Mouse (Mus musculus) midbrain, embryonic 15.5 days (tissue): ENCODE measurements around the gene Adamts20. TPM values are rescaled to one million over a fixed set of nuclear protein-coding genes. Genes with fewer than 3 reads are reported as not detected.

Experiments
- ATAC-seq: fragments of 200-750 bp; cut with Nextera tagmentation; replicated peaks from 2 replicates; pipeline ENCODE4 v1.8.0; 2017; ENCODE audit warnings: moderate TSS enrichment
- H3K27ac ChIP-seq: fragments of 300-500 bp; sonication (generic); 2 replicates; pipeline ENCODE4 v1.5.1; 2015; ENCODE audit warnings: mild to moderate bottlenecking, inconsistent platforms
- H3K27me3 ChIP-seq: fragments of 300-500 bp; sonication (generic); replicated peaks from 2 replicates; pipeline ENCODE4 v1.6.1; 2015; ENCODE audit warnings: inconsistent platforms
- H3K36me3 ChIP-seq: fragments of 300-500 bp; sonication (generic); replicated peaks from 2 replicates; pipeline ENCODE4 v1.6.1; 2015; ENCODE audit warnings: inconsistent platforms
- H3K4me1 ChIP-seq: fragments of 300-500 bp; sonication (generic); 2 replicates; pipeline ENCODE4 v1.6.1; 2015; ENCODE audit warnings: inconsistent platforms
- H3K4me2 ChIP-seq: fragments of 300-500 bp; sonication (generic); 2 replicates; pipeline ENCODE4 v1.6.1; 2015; ENCODE audit warnings: inconsistent platforms, mild to moderate bottlenecking, moderate library complexity
- H3K4me3 ChIP-seq: fragments of 300-500 bp; sonication (generic); 2 replicates; pipeline ENCODE4 v1.5.1; 2015; ENCODE audit warnings: mild to moderate bottlenecking, inconsistent platforms
- H3K9ac ChIP-seq: fragments of 300-500 bp; sonication (generic); 2 replicates; pipeline ENCODE4 v1.6.1; 2015; ENCODE audit warnings: mild to moderate bottlenecking, inconsistent platforms
- H3K9me3 ChIP-seq: fragments of 300-500 bp; sonication (generic); 2 replicates; pipeline ENCODE4 v1.6.1; 2016; ENCODE audit warnings: inconsistent platforms
- WGBS: fragments of 180-500 bp; shearing (Covaris S2); methylation state at CpG from one replicate; pipeline ENCODE4 v1.1.7; 2015; ENCODE audit warnings: mixed read lengths; 5-methylcytosine and 5-hydroxymethylcytosine counted together
- polyA plus RNA-seq: library from polyadenylated mRNA; unstranded; fragments of >200 nt; fragmentation: Nextera tagmentation; extraction: Ambion mirVana; gene quantifications from 2 replicates; pipeline ENCODE4 v1.2.1, GENCODE M21; 2015

The Adamts20 gene
- polyA plus RNA-seq, 1 experiment from 2014 or later: 2.5 TPM

DNA sequence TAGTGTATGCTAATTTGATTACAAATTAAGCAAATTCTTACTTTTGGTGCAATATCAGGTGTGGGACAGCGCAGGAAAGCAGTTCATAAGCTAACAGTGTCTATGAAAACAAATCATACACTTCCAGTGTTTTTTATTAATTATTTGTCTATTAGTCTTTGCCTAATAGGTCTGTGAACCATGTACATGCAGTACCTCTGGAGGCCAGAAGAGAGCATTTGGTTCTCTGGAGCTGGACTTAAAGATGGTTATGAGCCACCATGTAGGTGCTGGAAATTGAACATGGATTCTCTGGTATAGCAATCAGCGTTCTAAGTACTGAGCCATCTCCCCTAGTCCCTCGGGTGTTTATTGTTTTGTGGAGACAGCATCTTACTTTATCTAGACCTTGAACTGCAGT, 149.0 kb downstream of the Adamts20 start:
- Histone ChIP-seq H3K36me3 (no peaks in the 10 kb centered on the region), H3K4me2 (no peak overlapping the region), H3K4me1 (no peaks in the 10 kb centered on the region), H3K9ac (no peak overlapping the region), H3K4me3 (no peak overlapping the region), H3K9me3 (no peaks in the 10 kb centered on the region), H3K27ac (no peak overlapping the region), H3K27me3 (no peaks in the 10 kb centered on the region)
- no peak for ATAC-seq
- WGBS: 95% methylated on average over 3 of the region's 3 CpGs

DNA sequence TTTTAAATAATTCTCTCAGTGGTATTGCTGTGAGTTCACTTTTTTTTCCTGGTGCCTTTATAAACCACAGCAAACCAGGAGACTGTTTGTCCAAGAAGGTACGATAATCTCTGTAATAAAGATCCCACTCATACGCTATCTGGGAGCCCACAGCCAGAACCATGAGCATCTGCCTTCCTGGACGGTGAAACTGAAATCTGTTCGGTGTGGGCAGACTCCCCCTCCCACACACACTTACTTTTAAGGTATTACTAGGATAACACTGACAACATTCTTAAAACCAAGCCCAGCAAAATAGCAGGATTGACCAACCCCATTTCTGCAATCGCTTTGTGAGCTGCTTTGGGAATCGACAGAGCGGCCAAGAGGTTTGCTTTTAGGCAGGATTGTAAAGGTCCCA, 155.5 kb downstream of the Adamts20 start:
- no peak overlapping the region for H3K27ac ChIP-seq

DNA sequence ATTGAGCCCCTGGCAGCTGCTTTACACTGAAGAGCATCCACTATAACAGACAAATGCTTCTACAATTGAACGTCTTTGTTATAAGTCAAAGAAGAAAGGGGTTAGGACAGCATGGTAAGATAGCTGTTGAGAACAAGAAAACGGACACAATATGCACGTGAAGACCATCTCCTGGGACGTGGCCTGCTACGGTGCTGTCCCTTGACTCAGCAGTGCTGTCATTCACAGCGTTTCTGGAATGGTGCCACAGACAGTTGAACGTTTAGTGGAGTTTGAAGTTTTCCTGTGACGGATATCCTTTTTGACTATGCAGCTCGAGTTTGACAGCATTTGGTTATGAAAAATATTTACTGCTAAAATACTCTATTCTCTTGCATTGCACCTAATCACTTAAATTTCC, 157.3 kb downstream of the Adamts20 start:
- Histone ChIP-seq H3K27me3 (no peaks in the 10 kb centered on the region), H3K9ac (no peak overlapping the region), H3K36me3 (no peaks in the 10 kb centered on the region), H3K27ac (no peak overlapping the region), H3K4me1 (no peaks in the 10 kb centered on the region), H3K4me3 (no peak overlapping the region), H3K9me3 (no peaks in the 10 kb centered on the region), H3K4me2 (no peak overlapping the region)
- no peak for ATAC-seq
- 80% methylated on average over 9 of the region's 9 CpGs for WGBS

More for the DNA sequence above, 155.5 kb downstream of the Adamts20 start:
- ATAC-seq: no peak
- Histone ChIP-seq H3K4me1 (no peaks in the 10 kb centered on the region), H3K36me3 (no peaks in the 10 kb centered on the region), H3K4me2 (no peak overlapping the region), H3K4me3 (no peak overlapping the region), H3K9me3 (no peaks in the 10 kb centered on the region), H3K27me3 (no peaks in the 10 kb centered on the region), H3K9ac (no peak overlapping the region)
- WGBS: 92% methylated on average over 7 of the region's 7 CpGs

DNA sequence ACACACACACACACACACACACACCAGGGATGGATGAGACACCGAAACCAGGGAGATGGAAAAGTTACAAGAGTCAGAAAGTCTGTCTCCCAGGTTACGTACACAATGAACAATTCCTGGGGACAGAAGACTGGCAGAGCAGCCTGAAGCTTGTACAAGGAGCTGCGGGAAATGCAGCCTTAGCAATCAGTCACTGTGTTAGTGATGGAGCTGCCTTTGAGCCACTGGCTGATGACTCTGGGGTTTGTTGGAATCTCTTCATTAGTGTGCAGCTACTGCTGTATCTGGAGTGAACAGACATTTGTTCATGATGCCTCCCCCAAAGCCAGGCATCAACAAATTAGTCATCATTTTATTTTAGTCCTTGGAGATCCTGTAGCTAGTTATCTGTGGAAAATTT, 162.1 kb downstream of the Adamts20 start:
- no peaks in the 10 kb centered on the region for H3K4me1 ChIP-seq
- H3K9ac ChIP-seq: no peak overlapping the region
- H3K27me3 ChIP-seq: no peaks in the 10 kb centered on the region
- H3K36me3 ChIP-seq: no peaks in the 10 kb centered on the region
- H3K4me3 ChIP-seq: no peak overlapping the region
- no peak overlapping the region for H3K4me2 ChIP-seq
- no peak overlapping the region for H3K27ac ChIP-seq
- no peak for ATAC-seq
- no peaks in the 10 kb centered on the region for H3K9me3 ChIP-seq
- WGBS: 53% methylated on average over 3 of the region's 3 CpGs

DNA sequence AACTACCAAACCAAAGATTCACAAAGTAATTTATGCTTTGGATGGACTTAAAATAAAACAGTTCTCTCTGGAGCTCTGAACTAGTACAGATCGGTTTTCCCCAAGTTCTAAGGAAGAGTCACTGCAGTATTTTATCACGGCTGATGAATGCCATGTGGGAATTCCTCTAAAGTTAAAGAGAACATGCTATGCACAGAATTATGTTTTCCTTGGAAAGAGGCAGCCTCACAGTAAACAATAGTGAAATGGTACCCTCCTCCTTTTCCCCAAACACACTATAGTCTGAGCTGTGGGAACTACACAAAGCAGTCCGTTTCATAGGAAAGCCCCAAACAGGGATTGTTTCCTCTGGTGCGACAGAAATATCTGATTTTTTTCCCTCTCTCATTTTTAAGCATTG, 171.1 kb downstream of the Adamts20 start:
- ATAC-seq: no peak

DNA sequence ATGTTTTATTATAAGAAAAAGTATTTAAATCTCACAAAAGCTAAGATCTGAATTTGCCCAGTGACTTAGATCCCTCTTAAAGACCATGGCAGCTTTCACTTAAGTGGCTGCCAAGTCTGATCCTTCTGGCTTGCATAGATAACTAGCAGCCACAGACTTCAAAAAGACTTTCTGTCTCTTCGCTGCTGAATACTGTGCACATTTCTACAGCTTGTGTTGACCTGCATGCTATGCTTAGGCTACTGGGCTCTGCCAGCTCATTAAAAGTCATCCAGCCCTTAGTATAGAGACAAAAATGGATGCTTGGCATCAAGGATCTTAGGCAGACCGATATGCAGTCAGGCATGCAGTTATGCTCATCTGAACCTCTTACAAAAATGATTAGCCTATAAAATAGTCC, 177.2 kb downstream of the Adamts20 start:
- H3K4me1 ChIP-seq: no peaks in the 10 kb centered on the region
- H3K9me3 ChIP-seq: no peaks in the 10 kb centered on the region
- H3K36me3 ChIP-seq: no peaks in the 10 kb centered on the region
- no peaks in the 10 kb centered on the region for H3K27me3 ChIP-seq
- H3K4me2 ChIP-seq: no peak overlapping the region
- no peak for ATAC-seq
- no peak overlapping the region for H3K4me3 ChIP-seq
- 84% methylated on average over 2 of the region's 2 CpGs for WGBS
- H3K27ac ChIP-seq: no peak overlapping the region
- H3K9ac ChIP-seq: no peak overlapping the region

More for the DNA sequence above, 171.1 kb downstream of the Adamts20 start:
- no peak overlapping the region for H3K4me2 ChIP-seq
- no peak overlapping the region for H3K9ac ChIP-seq
- no peak overlapping the region for H3K27ac ChIP-seq
- no peak overlapping the region for H3K4me3 ChIP-seq
- no peaks in the 10 kb centered on the region for H3K36me3 ChIP-seq
- no peaks in the 10 kb centered on the region for H3K4me1 ChIP-seq
- H3K27me3 ChIP-seq: no peaks in the 10 kb centered on the region
- WGBS: 66% methylated on average over 4 of the region's 4 CpGs
- no peaks in the 10 kb centered on the region for H3K9me3 ChIP-seq

DNA sequence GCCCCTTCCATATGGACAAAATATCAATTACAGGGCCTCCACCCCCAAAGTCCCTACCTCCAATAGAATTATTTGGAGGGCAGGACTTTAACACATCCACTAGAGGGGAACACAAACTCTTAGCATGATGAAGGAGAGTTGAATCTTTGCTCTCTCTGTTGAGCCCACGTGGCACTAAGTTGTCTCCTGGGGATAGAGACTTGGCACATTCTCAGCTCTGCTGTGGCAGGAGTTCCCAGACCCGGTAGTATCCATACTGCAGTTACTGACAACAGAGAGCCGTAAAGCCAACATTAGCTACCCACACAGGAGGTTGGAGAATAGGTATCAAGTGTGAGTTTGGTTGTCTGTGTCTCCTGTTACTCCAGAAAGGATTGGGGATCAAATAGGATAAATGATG, 177.7 kb downstream of the Adamts20 start:
- no peak overlapping the region for H3K4me2 ChIP-seq
- 74% methylated on average over 3 of the region's 3 CpGs for WGBS
- H3K36me3 ChIP-seq: no peaks in the 10 kb centered on the region
- no peak overlapping the region for H3K9ac ChIP-seq
- H3K4me3 ChIP-seq: no peak overlapping the region
- no peak for ATAC-seq
- H3K4me1 ChIP-seq: no peaks in the 10 kb centered on the region
- H3K27ac ChIP-seq: no peak overlapping the region
- H3K9me3 ChIP-seq: no peaks in the 10 kb centered on the region
- H3K27me3 ChIP-seq: no peaks in the 10 kb centered on the region

DNA sequence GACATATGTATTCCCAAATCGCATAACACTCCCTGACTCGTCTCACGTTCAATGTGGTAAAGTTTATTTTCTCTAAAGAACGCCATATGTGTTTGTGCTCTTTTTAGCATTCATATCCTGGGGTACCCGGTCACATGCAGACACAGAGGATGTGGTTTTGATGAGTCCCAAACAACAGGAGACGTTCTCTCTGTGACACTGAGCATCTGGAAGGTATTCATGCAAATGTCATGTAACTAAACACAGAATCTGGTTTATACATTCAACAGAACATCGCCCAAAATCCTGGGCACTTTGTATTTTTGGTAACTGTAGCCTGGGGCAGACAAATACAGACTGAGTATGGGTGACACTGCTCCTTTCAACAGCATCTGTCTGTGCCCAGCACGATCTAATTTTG, 188.8 kb downstream of the Adamts20 start:
- 86% methylated on average over 8 of the region's 8 CpGs for WGBS

DNA sequence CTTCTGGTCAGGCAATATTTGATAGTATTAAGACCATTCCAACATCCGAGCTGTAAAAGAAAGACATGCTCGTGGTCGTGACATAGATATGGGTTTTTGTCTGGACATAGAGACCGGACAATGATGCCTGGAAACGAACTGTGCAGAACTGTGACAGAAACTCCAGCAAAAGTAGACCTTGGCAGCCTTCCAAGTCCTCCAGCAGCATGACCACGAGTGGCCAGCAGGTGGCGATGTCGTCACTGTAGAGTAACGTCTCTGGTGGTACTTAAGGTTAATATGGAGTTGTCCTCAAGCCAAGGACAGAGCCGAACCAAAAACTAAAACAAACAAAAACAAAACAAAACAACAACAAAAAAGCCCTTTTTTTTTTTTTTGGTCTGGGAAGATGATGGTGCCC, 199.6 kb downstream of the Adamts20 start:
- H3K9ac ChIP-seq: no peak overlapping the region
- H3K4me1 ChIP-seq: no peaks in the 10 kb centered on the region
- H3K36me3 ChIP-seq: no peaks in the 10 kb centered on the region
- H3K9me3 ChIP-seq: no peaks in the 10 kb centered on the region
- H3K4me3 ChIP-seq: no peak overlapping the region
- 26% methylated on average over 10 of the region's 10 CpGs for WGBS
- H3K27ac ChIP-seq: no peak overlapping the region
- H3K4me2 ChIP-seq: no peak overlapping the region
- no peaks in the 10 kb centered on the region for H3K27me3 ChIP-seq
- ATAC-seq: no peak

More for the DNA sequence above, 188.8 kb downstream of the Adamts20 start:
- Histone ChIP-seq H3K9ac (no peak overlapping the region), H3K4me2 (no peak overlapping the region), H3K27me3 (no peaks in the 10 kb centered on the region), H3K4me3 (no peak overlapping the region), H3K27ac (no peak overlapping the region), H3K9me3 (no peaks in the 10 kb centered on the region), H3K36me3 (no peaks in the 10 kb centered on the region), H3K4me1 (no peaks in the 10 kb centered on the region)
- ATAC-seq: no peak

DNA sequence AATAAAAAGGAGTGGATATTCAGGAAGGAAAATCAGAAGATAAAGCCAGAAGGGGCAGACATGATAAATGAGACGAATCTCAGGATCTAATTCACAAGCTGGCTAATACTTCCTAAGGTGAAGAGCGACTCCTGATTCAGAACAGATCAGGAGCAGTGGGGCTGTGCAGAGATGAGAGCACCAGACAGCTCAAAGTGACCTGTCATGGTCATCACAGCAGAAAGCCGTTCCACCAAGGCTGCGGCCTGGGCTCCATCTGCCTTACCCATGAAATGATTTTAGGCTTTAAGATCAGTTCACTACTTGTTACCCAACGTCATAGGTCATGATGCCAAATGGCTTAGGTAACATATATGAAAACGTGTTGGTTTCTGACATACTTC, 200.7 kb downstream of the Adamts20 start:
- Histone ChIP-seq H3K4me3 (no peak overlapping the region), H3K9me3 (no peaks in the 10 kb centered on the region), H3K27me3 (no peaks in the 10 kb centered on the region), H3K4me1 (no peaks in the 10 kb centered on the region), H3K36me3 (no peaks in the 10 kb centered on the region), H3K4me2 (no peak overlapping the region), H3K9ac (no peak overlapping the region), H3K27ac (no peak overlapping the region)
- no peak for ATAC-seq
- WGBS: 79% methylated on average over 6 of the region's 6 CpGs

DNA sequence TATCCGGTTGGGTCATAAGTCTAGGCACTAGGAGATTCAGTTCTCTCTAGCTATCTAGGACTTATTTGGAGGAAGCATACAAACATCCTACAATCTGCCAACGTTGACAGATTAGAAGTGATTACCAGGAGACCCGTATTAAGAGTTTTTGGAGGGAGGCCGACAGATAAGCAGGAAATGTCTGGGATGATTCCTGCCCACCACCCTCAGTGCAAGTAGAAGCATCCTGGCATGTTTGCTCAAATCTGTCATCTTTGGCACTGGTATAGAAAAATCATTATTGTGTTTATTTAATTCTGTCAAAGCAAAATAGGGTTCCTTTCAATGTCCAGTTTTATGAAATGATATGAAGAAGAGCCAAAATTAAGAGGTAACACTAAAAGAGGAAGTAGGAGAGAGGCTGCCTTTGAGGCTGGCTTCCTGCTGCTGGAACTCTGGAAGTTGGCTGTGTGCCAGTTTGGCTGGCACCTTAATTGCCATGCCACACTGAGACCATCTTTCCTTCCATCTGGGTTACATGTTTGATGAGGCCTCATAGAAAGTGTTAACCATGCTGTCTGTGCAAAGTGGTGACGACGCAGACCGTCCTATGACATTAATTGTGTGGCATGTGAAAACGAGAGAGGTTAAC, 201.2 kb downstream of the Adamts20 start:
- no peak overlapping the region for H3K4me3 ChIP-seq
- no peak overlapping the region for H3K27ac ChIP-seq
- H3K36me3 ChIP-seq: no peaks in the 10 kb centered on the region
- H3K9ac ChIP-seq: no peak overlapping the region
- no peak for ATAC-seq
- WGBS: 66% methylated on average over 8 of the region's 8 CpGs
- no peaks in the 10 kb centered on the region for H3K4me1 ChIP-seq
- no peaks in the 10 kb centered on the region for H3K9me3 ChIP-seq
- no peaks in the 10 kb centered on the region for H3K27me3 ChIP-seq
- H3K4me2 ChIP-seq: no peak overlapping the region

DNA sequence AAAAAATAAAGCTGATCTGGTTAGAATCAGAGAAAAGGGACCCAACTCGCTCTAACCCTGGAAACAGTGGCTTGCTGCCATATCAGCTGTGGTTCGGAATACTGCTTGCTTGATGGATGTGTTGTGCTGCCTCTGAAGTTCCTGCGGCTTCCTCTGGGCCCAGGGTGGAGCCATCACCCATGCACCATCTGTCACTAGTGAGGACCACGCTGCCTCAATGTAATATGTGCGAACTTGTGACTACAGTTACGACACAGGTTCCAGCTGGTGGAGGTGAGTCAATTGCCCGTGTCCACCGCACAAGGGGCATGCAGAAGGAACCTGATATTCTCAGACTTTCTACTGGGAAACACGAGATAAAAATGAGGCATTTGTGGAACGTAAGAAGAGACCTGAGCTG, 202.0 kb downstream of the Adamts20 start:
- Histone ChIP-seq H3K27ac (no peak overlapping the region), H3K4me2 (no peak overlapping the region), H3K4me1 (no peaks in the 10 kb centered on the region), H3K9ac (no peak overlapping the region), H3K36me3 (no peaks in the 10 kb centered on the region), H3K4me3 (no peak overlapping the region), H3K27me3 (no peaks in the 10 kb centered on the region), H3K9me3 (no peaks in the 10 kb centered on the region)
- no peak for ATAC-seq
- 83% methylated on average over 10 of the region's 10 CpGs for WGBS

DNA sequence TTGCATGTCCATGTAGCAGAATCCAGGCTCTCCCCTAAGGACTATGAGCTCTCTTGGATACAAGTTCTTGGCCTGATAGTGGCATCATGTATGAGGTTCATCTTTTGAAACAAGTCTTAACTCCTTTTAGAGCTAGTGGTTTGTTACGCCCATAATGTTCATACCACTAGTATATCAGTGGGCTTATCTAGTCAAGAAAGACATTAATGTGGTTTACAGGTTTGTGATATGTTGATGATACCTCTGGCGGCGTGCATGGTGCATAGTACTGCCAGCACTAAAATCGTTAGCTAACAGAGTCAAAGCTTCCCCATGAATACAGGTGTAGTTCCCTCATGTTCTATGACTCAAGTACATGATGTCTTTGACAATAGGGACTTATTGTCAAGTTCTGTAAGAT, 205.7 kb downstream of the Adamts20 start:
- ATAC-seq: no peak
- no peaks in the 10 kb centered on the region for H3K4me1 ChIP-seq

More for the DNA sequence above, 205.7 kb downstream of the Adamts20 start:
- H3K9me3 ChIP-seq: no peaks in the 10 kb centered on the region
- 98% methylated on average over 4 of the region's 4 CpGs for WGBS
- no peak overlapping the region for H3K4me2 ChIP-seq
- no peaks in the 10 kb centered on the region for H3K27me3 ChIP-seq
- H3K4me3 ChIP-seq: no peak overlapping the region
- H3K9ac ChIP-seq: no peak overlapping the region
- no peak overlapping the region for H3K27ac ChIP-seq
- no peaks in the 10 kb centered on the region for H3K36me3 ChIP-seq
